Mouse (Mus musculus): ENCODE data around the gene Ptma.
A peak's percentile ranks its signal among the peaks of the same experiment; 100 is the strongest.
"Not testable (repeated sequence)": the region's sequence is repeated elsewhere in the genome, so short reads cannot be mapped to it uniquely, and the experiment has no call there.

Ptma gene

DNA sequence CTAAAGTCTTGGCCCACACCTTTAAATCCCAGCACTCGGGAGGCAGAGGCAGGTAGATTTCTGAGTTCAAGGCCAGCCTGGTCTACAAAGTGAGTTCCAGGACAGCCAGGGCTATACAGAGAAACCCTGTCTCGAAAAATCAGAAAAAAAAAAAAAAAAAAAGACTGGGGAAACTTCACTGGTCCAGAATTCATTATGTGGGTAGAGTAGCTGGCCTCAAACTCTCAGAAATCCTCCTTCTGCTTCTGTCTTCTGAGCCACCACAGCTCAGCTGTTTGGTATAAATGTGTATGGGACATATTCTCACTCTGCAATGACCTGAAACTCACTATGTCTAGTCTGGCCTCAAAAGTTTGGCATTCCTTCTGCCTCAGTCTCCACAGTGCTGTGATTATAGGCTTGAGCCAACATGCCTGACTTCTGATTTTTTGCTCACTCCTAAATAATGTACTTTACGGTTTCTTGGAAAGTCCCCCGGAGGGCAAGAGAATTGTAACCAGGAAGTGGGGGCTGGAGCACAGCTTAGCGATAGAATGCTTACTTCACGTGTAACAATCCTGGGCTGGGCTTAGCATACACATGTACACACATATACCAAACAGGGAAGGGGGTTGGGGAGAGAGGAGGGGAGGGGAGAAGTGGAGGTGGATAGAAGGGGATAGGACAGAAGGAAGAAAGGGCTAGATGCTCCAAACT lies 10.7 kb upstream of the Ptma start:
- DNase-seq (ENCODE audit: low spot score in 2 of 2): no peak

DNA sequence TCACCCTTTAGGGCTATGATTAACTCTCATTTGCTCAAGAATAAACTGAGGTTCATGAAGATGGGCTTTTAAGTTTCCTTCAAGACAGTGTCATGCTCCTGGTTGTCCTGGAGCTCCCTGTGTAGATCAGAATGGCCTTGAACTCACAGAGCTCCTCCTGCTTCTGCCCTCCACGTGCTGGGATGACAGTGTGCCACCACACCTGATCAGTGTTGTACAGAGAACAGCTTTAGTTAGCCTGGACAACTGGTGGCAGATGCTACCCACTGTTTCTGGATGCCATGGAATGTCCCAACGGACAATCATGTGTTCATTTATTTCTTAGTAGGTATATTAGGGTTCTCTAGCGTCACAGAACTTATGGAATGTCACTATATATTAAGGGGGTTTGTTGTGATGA lies 9.4 kb upstream of the Ptma start:
- no peak for DNase-seq (ENCODE audit: low spot score in 2 of 2)

DNA sequence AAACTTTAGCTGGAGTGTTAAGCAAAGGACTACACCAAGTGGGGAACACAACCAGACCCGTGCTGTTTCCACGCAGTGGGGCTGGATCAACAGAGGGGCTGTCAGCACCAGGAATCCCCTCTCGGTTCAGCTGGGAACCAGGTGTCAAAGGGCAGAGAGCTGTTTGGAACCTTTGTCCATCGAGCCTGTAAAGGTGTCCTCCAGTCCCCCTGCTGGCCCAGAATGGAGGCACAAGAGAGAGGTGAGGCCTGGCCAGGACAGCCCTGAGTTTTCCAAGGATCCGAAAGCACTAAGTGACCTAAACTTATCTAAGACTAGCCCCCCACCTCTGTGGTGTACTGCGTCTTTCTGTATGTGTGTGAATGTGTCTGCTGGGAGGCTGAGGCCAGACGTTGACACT lies 6.2 kb upstream of the Ptma start:
- DNase-seq (ENCODE audit: low spot score in 2 of 2): no peak

DNA sequence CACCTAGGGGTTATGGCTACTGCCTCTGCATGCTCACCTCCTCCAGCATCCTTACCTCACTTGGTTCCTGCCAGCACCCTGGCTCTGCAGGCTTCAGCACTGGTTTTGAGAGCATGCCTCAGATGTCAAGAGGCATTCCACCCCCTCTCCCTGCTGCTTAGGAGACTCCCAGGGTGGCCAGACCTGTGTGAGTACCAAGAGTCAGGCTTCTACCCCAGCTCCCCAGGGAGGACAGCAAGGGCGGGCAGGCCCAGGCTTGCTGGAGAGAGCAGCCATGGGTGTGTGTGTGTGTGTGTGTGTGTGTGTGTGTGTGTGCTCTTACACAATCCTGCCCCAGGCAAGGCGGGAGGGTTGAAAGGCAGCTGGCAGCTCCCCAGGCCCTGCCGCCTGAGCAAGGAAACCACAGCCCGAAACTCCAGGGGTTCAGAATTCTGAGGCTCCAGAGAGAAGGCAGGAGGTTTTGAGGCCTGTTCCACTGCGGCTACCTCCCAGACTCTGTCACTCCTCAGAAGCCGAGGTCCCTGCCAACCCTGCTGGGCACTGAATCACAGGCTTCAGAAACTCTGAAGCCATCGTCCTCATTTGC lies 4.1 kb upstream of the Ptma start:
- no peak for DNase-seq (ENCODE audit: low spot score in 2 of 2)

DNA sequence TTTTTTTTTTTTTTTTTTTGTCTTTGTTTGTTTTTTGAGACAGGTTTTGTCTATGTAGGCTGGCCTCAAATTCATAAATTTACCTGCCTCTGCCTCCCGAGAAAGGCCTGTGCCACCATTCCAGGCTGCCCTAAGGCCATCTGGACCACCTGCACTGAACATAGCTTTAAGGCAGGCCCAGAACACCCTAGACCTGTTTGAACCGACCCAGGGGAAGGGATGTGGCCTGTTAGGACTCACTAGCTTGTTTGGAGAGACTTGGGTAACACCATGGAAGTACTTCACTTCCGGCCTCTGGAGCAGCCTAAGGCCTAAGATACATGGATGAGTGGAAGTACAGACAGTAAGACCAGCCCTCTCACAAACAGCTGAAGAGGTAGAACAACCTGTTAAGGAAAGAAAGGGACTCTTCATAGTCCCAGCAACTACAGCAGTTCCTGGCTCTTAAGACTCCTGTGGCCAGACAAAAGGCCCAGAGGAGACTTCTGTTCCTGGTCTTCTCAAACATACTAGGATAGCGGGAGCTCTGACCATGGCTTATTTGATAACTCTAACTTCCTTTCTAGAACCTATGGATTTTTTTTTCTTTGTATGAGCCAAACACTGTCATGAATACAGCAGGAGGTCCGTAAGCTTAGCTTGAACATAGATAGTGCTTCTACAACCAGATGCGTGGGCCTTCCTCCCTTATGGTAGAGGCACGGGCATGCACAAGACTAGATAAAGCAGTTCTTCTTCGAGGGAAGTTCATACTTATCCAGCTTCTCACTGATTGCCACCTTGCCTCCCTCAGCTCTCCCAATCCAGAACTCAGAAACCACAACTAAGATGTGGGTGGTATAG lies 2.5 kb upstream of the Ptma start:
- DNase-seq (ENCODE audit: low spot score in 2 of 2): no peak

DNA sequence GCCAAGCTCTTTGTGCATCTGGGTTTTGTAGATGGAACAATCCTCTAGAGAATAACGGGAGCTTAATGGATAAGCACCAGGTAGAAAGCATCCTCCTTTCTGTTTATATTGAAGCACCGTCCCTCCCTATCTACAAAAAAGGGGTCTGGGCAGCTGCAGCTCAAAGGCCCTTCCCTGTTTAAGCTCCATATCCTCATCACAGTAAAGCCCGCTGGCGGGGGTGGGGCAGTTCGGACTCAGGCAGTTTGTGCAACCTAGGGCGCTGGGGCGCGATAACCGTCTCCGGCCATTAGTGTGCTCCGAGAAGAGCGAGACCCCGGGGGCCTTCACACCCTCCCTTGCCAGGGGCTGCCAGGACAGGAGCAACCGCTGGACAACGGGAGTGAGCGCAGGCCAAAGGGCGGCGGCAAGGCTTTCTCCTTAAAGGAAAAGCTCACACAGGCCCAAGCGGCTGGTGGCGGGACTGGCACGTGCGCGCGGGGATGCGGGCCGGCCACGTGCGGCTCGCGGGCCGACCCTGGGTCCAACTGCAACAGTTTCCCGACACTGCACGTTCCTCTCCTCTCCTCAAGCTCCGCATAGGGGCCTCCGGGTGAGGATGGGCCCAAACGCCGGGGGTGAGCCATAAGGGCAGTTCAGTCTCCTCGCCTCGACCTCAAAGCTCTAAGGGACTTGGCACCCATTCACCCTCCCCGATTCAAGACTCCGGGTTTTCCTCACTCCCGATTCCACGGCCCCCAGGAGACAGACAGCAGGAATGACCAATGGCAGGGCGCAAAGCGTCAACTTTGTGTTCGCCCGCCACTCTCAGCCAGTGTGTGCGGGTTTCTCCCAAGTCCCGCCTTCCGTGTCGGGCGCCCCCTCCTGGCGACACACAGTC lies 1.7 kb upstream of the Ptma start:
- DNase-seq (ENCODE audit: low spot score in 2 of 2): peak; percentile 97 to 98

DNA sequence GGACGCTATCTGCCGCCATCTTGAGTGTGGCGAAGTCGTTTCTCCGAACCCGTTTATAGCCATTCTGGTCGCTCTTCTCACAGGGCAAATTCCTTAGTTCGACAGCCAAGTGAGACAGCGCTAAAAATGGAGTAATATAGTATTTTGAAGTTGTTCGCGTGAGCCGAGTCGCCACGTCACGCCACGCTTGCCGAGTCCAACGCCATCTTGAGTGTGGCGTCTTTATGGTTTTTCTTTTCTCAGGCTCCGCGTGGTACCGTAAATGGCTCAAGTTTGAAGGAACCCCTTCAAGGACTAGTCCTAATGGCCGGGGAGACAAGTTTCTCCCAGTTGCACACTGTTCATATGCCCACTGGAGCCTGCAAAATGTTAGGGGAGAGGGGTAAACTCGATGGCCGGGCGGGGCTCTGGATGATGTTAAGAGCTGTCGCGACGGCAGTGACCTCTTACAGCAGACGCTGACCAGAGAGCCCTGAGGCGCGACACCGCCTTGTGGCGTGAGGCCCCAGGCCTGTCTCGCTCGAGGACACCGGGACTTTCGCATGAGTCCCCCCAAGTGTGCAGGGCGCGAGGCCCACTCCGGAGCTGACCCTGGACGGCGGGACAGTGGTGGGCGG lies 919 bp upstream of the Ptma start:
- DNase-seq (ENCODE audit: low spot score in 2 of 2): peak in 1 of 2 experiments; percentile 71

DNA sequence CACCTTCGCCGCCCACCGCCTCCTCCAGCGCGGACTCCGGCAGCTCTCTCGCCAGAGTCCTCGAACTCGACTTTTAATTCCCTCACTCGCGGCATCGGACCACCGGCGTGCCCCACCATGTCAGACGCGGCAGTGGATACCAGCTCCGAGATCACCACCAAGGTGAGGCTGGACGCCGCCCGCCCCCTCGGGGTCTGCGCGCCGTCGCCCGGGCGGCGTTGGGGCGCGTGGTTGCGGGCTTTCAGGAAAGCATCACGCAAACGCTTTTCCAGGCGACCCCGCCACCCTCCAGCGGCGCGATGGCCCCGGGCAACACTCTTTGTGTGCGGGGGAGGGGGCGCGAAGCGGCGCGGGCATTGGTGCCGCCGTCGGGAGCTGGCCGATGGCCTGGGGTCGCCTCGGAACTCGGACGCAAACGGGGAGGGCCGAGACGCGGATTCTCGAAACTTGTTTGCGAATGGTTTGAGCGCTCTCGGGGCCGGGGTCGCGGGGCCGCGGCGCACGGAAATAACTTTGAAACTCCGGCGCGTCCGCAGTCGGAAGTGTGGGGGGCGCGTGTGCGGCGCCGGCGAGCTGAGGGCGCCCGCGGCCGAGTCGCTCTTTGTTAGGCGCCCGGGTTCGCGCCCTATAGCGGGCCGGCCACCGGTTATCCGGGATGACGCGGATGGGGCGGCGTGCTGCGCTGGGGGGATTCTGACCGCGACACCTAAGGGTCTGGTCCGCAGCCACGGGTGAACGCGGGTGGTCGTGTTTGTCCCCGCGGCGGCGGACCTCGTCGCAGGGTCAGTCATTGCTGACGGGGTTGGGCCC lies 468 bp downstream of the Ptma start:
- DNase-seq (ENCODE audit: low spot score in 2 of 2): no peak

DNA sequence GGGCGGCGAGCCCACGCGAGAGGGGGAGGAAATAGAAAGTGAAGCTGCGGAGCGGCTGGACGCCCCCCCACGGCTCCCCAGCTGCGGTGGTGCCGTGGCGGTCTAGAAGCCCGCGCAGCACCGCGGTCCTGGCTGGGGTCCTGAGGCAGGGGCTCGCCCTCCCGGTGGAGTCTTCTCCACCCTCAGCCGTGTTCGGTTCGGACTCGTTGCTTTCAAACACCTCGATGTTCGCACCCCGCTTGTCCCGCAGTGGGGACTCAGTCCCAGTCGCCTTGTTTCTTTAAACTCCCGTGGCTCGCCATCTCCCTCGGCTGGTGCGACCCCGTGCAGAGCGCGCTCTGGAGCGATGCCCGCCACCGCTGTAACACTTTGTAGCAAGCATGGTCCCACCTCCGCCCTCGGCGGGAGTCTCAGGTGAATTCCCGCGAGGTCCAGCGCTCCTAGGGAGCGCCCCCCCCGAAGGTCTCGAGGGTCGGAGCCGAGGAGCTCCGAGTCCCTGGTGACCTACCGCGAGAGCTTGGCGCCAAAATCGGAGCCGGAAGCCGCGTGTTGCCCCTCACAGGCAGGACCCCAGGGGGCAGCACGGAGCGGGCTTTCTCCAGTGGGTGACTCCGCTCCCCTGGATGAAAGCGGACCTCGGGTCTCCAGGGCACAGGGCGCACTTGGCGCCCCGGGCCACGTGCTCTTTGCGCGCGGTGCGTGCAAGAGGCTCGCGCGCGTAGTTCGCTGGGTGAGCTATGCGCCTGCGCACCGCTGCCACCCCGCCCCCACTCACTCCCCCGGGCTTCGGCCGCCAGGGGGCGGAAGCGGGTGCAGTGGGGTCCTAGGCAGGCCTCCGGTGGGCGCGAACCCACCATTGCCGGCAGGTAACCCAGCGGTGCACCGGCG lies 1.3 kb downstream of the Ptma start:
- peak; percentile 80 to 87 for DNase-seq (ENCODE audit: low spot score in 2 of 2)

DNA sequence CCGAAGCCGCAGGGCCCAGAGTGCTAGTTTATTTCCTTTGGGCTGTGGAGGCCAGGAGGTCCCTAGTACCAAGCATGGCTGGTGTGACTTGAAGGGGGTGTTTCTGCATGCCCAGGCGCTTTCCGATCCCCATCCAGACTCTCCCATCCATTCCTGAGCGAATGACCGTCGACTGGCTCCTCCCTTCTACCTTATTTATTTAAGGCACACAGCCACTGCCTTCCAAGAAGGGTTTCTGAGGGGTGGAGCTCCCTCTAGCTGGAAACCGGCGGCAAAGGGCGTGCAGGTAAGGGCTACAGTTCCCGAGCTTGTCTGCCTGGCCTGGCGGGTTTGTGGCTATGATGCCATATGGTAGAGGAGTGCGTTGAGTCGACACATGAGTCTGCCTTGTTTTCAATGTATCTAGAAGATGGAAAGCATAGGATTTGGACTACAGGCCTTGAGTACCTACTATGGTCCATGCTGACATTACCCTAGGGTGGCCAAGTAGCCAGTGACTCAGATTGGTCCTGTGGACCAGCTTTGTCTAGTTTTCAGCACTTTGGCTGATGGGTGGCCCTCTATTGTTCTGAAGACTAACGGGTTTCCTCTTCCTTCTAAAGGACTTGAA lies 2.1 kb downstream of the Ptma start:
- peak; percentile 45 to 49 for DNase-seq (ENCODE audit: low spot score in 2 of 2)

DNA sequence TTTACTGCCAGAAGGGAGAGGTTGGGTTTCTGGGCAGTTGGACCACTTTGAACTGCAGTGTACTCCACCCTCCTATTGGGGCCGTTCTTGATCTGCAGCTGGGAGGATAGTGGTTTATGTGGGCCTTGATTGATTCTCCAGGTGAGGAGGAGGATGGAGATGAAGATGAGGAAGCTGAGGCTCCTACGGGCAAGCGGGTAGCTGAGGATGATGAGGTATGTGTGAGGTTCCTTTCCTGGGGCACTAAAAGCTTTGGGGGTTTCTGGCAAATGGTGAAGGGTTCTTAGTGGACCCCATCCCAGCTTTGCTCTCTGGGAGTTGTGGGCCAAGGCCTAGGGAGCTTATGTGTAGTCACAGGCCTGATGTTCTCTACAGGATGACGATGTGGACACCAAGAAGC lies 3.1 kb downstream of the Ptma start:
- no peak for DNase-seq (ENCODE audit: low spot score in 2 of 2)

DNA sequence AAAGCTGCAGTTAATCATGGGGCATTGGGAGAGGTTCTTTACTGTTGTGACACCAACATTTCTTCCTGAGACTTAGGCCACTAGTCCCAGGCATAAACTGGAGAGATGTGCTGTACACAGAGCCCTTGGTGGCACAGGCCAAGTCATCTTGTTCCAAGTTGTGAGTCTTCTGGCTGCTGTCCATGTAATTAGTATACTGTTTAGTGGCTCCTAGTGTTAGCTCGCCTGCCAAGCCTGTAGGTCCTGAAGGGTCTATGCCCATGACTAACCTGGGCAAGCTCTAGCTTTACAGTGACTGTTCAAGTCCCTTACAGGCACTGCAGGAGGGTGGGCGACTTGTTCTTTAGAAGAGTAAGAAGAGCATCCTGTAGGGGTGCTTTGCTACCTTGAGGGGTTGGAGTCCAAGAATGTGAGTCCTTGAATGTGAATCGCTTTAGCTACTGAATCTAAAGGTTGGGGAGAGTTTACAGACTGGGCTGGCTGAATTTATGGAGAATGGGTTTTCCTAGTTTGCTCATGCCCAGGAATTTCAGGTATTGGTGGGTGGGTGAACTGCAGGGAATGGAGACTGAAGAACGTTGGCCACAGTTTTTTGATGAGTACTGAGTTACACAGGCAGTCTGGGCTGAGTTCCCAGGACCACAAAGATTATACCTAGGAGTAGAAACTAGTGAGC lies 4.5 kb downstream of the Ptma start:
- no peak for DNase-seq (ENCODE audit: low spot score in 2 of 2)

DNA sequence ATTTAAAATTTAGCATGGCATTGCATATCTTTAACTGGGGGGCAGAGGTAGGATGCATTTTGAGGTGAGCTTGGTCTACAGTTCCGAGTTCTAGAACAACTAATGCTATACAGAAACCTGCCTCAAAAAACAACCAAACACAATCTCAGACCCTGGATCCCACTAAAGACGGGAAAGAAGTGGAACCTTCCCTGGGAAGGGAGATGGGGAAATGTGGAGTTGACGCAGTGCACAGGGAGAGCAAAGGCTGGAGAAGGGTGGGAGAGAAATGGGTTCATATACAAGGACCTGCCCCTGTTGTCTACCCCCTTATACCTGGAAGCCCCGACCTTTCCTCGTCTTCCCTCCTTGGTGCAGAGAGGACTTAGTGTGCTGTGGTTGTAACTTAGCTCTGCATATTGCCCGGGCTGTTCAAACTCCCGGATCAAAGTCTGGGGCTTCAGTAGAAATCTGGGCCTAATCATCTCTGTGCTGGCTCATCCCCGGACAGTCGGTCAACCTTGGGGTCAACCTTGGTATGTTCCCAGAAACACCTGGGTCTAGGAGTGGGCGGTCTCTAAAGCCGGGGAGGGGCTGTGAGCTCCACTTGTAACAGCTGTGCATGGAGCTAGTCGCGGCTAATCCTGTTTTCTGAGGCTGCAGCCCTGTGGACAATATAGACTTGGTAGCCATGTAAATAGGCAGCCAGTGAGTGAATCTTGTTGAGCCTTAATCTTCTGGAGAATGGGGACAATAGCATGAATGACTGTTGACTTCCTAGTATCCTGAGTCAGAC lies 5.2 kb downstream of the Ptma start:
- DNase-seq (ENCODE audit: low spot score in 2 of 2): no peak

DNA sequence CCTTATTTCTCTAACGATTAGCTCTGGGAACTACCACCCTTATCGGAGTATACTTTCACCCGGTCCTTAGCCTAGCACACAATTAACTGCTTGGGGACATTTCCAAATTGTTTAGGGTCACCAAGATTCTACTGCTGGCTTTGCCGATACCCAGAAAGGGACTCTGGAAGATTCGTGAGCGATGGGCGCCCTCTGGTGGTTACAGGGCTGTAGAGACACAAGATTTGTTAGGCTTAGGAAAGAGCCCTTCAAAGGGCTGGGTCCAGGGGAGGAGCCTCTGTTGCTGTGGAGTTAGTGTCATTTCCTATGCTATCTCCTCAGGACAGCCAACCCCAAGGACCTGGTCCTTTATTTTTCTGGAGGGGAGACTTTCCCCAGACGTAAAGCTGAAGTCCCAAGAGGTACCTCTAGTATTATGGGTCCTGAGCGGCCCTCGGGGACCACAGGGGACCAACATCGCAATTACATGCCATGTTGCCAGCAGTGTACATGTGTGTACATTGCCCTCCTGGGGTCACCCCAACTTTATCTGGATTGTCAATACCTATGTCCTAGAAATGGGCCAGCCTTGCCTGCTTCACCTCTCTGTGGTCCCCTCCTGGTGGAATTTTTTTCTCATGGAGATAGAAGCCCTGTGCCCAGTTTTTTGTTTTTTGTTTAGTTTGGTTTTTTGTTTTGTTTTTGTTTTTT lies 6.0 kb downstream of the Ptma start:
- DNase-seq (ENCODE audit: low spot score in 2 of 2): peak; percentile 83 to 87

DNA sequence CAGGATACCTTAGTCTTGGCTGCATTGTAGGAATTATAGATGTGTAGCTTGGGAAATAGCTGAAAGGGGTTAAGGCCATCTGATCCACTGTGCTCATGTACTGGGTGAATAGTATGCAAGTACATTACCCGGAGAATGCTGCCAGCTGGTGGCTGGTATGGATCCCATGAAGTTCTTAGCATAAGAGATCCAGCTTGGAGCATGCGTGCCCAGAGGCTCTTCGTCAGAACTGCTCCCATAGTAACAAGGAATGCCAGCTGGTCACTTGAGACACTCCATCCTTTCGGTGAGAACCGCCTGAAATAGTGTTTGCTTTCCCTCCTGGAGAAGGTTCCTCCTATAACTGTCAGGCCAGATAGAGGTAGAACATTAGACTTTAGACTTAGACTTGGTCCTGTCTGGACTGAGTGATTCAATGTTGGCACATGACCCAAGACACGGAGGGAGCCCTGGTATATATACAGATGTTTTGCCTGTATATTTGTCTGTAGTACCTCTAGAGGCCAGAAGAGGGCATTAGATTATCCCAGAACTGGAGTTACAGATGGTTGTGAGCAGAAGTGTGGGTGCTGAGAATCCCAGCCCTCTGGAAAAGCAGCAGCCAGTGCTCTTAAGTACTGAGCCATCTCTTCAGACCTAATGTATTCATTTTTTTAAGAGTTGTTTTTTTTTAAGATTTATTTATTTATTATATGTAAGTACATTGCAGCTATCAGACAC lies 7.0 kb downstream of the Ptma start:
- DNase-seq (ENCODE audit: low spot score in 2 of 2): peak; percentile 56 to 76

DNA sequence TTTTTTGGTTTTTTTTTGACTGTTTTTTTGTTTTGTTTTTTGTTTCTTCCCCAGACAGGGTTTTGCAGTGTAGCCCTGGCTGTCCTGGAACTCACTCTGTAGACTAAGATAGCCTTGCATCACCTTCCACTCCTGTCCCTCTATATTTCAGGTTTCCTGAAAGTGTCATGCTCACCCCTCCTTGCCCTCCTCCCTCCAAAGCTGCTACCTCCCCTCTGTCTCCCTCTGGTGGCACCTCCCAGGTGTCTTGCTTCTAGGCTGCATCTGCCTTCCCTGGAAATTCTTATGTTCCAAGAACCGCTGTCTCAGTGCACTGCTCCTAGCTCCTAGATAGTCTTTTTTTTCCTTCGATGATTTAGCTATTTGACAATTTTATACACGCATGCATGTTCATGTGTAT lies 11.9 kb downstream of the Ptma start:
- DNase-seq (ENCODE audit: low spot score in 2 of 2): no peak

DNA sequence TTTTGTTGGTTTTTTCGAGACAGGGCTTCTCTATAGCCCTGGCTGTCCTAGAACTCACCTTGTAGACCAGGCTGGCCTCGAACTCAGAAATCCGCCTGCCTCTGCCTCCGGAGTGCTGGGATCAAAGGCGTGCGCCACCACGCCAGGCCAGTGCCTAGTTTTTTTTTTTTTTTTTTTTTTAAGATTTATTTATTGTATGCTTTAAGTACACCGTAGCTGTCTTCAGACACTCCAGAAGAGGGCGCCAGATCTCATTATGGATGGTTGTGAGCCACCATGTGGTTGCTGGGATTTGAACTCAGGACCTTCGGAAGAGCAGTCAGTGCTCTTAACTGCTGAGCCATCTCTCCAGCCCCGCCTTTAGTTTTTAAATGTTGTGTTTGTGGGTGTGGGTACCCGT lies 13.1 kb downstream of the Ptma start:
- DNase-seq (ENCODE audit: low spot score in 2 of 2): not testable (repeated sequence)
